Mouse (Mus musculus) spleen, postnatal 14 days (tissue): Measurements from ENCODE around the gene Nup205.

Source experiments
- DNase-seq, 2 experiments: peaks; one replicate each; pipeline ENCODE4 v3.0.0; 2021 to 2022; ENCODE audit warnings: low spot score in 2 of 2

Gene Nup205

GRCm38 (mm10) chr6:35245086-35245485 is 67.9 kb downstream of the Nup205 start:
- no peak for DNase-seq

DNA sequence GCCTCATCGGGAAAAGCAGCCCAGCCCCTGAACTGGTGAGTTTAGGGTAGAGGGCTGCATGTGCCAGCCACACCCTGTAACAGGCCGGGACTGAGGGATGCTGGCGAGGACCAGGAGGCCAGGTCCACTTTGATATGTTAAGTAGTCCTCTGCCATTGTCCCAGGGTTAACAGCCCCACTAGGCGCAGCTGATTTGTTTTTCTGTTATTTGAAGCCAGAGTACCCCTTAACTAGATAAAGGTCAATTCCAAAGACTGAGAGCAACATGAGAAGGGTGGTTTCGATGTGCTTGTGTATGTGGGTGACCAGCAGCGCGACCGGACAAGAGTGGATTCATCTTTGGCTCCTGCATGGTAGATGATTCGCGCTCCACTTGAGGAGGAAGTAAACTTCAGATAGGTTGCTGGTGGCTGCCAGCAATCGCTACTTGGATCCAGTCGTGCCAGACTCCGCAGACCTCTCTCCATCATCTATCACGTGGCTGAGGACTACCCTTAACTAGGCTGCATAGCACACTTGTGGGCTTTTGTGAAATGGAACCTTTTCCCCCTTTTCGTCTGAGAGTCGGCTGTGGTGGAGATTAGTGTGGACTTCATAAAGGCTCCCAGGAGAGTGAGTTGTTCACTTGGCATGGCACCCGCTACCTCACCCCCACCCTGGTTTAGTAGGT is 74.7 kb downstream of the Nup205 start:
- no peak for DNase-seq

DNA sequence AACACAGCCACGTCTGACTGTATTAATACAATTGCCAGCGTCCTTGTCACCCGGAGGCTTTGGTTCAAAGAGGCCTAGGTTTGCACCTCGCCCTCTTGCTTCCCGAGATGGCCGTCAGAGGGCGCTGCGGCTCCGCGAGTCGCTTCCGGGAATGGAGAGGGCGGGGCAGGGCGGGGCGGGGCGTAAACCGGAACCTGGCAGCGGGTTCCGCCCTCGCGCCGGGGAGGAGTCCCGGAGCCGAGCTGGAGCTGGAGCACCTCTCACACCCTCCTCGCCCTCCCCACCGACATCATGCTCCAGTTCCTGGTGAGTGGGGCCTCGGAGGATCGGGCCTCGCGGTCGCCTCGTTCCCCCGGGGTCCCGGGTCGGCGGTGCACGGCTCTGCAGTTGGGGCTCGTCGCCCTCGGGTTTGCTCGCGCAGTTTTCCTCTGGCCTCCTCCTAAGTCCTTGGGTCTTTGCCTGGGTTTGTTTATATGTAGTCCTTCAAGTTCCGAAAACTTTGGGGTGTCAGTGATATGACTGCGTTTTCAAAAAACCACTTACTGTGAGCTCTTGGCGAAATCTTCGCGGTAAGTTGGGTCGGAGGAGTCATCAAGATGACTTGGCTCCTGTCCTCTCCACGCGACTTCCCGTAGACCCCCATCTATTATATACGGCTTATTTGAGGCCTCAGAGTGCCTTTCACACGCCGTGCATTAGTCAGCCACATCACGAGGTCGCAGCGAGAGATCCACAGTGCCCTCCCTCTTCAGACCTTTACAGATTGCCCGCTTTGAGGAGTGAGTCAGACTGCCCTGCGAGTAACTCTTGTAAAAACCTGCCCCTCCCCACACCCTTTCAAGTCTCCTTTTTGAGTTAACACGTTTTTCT is 75.5 kb downstream of the Nup205 start:
- DNase-seq: peak; percentile 85 to 93

DNA sequence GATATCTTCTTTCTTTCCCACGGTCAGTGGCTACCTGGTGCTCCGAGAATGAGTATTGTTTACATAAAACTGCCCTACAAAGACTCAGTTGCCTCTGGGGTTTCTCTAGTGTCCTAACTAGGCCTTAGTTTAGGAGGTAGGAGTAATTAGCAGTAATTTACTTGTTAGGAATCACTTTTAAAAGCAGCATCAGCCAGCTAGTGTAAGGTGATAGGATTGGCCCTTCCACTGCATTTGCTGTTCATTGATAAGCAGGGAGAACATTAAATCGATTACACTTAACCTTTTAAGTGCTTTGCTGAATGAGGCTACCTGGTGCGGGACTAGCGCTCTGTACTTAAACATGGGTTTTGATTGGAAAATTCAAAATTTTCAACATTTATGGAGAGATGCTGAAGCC is 76.3 kb downstream of the Nup205 start:
- DNase-seq: no peak

GRCm38 (mm10) chr6:35254136-35254904 is 77.1 kb downstream of the Nup205 start:
- peak; percentile 33 to 53 for DNase-seq

DNA sequence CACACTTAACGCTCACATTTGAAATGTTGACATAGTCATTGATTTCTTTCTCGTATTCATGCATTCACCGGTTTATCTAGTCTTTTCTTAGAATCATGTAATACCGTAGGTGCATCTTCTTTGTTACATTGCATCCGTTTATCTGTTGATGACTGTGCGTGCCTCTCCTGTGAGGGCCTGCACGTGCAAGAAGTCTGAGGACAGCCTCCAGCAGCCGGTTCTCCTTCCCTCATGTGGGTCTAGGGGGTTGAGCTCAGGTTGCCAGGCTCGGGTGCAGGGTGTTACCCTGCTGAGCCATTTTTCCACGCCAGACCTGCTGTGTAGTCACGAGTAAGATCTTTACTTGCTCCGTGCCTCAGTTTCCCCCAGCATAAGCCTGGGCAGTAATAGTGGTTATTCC is 77.8 kb downstream of the Nup205 start:
- DNase-seq: peak in 1 of 2 experiments; percentile 8

- DNase-seq: peak; percentile 29 to 55
These were observed 79.5 kb downstream of the Nup205 start for GRCm38 (mm10) chr6:35256691-35257090.

GRCm38 (mm10) chr6:35257626-35258190 is 80.5 kb downstream of the Nup205 start:
- DNase-seq: no peak

- DNase-seq: no peak
These were observed 81.7 kb downstream of the Nup205 start for GRCm38 (mm10) chr6:35258922-35259321.

DNA sequence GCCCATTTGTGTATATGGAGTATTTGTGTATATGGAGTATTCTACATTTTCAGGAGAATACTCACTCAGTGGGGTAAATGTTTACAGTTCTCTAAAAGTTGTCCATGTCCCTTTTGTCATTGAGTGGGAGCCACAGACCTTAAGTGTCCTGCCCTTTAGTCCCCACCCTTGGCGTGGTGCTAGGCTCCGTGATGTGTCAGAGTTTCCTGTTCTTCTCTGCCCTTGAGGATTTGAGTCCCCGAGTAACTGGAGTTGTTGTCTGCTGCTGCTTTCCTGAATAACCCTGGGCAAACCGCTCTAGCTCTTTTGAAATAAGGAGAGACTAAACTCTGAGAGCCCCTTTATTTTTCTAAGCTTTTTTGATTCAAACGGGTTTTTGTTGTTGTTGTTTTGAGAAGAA is 82.3 kb downstream of the Nup205 start:
- DNase-seq: no peak

- no peak for DNase-seq
These were observed 83.3 kb downstream of the Nup205 start for GRCm38 (mm10) chr6:35260531-35260930.

GRCm38 (mm10) chr6:35265580-35266278 is 88.5 kb downstream of the Nup205 start:
- DNase-seq: no peak

GRCm38 (mm10) chr6:35268711-35269110 is 91.5 kb downstream of the Nup205 start:
- no peak for DNase-seq

DNA sequence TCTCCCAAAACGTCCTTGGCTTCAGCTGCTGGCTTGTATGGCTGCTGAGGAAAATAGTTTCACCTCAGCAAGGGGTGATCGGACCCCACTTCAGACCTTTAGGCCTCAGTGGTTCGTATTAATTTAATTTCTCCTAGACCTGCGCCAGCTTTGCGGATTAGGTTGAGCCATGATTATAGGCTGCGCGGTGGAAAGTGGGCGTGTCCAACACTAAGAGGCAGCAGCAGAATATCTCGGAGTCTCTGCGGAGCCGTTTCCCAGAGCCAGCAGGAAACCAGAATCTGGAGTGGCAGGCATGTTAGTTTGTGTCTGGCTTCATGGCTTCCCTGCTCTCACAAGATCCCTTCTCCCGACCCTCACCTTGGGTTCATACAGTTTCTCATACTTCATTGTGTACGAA is 92.4 kb downstream of the Nup205 start:
- DNase-seq: no peak

DNA sequence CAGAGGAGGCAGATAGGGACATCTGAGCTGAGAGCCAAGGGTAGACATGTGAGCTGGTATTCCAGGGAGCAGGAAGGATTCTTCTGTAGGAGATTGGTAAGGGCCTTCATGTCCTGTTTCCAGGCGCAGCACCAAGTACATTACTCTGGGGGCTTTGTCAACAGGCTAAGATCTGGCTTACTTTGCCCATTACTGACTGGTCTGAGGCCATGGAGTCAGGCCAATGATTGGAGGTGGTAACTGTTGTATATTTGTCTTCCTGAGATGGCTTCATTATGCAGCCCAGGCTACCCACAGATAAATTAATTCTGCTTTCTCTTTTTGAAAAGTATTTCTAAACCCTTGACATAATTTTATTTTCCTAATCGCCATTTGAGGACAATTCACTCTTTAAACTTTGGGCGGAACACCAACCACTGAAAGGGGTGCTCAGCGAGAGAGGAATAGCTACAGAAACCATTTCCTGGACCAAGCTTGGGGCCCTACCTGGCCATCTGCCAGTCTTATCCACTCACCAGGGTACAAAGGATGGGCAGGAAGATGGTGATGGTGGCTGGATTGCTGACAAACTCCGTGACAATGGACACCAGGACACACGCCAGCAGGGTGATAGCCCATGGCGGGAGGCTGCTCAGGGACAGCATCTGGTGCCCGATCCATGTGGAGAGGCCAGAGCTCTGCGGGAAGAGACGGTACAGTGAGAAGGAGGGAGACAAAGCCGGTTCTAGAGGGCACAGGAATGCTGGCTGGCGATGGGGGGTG is 94.1 kb downstream of the Nup205 start:
- no peak for DNase-seq

GRCm38 (mm10) chr6:35271868-35272765 is 94.9 kb downstream of the Nup205 start:
- DNase-seq: no peak

DNA sequence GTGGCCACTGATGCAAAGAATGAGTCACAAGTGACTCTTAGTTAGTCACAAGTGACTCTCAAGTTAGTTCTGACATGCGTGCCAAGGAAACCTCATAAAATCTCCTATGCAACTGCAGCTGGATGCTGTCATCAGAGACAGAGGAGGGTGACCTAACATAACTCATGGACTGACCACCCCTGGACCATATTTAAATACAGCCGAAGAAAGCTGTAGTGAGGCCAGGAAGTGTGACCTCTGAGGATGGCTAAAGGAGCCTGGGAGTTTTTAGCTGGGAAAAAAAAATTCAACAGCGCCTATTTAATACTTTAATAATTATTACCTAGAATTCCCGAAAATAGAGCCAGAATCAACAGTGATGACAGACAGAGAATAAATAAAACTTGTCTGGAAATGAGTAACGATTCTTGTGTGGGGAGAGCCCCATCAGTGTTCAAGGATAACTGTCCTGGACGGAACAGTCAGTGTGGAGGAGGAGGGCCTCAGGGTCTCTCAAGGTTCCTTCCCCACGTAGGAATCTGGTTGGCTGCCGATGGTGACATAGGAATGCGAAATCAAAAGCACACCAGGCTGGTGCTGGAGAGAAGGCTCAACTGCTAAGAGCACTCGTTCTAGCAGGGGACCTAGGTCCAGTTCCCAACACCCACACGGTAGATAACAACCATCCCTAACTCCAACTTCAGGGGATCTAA is 96.3 kb downstream of the Nup205 start:
- no peak for DNase-seq

- DNase-seq: no peak
These were observed 100.8 kb downstream of the Nup205 start for GRCm38 (mm10) chr6:35277903-35278587.
